Mouse (Mus musculus): ENCODE results near the gene Fkbp6.

GRCm38 (mm10) chr5:135349862-135350261 lies at the start of gene Fkbp6:
- TF ChIP-seq CTCF (IDR thresholded peaks at IDR 0.05), result no peak
- no peak for TF ChIP-seq EP300 (IDR thresholded peaks at IDR 0.05)
